Mouse (Mus musculus): ENCODE measurements at regions not wholly inside any gene's neighbourhood (a gene's known extent, or its start where the extent isn't known, plus 50 kb on each side); places are given as distances from the start of the nearest gene placed in this dataset.
"Not testable (repeated sequence)": the region's sequence is repeated elsewhere in the genome, so short reads cannot be mapped to it uniquely, and the experiment has no call there.

DNA sequence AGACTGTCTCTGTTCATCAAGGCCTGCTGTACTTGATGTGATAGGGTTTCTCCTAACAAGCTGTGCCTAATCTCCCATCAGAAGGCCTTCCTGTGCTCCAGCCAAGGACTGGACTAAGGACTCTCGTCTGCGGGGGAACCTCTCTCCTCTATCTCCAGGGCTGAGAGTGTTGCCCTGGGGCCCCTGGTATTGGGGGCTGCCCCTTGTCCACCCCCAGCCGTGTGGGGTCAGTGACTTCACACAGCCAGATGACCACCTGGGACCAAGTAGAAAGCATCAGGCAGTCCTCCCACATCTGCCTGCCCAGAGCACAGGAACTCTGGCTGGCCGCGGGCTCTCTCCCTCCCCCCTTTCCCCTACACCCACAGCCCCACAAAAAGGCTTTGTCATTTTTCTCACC lies 651.5 kb upstream of the Kif2b start:
- H3K9ac ChIP-seq (ENCODE audit: low read length), result no peak overlapping the region
- DNase-seq (ENCODE audit: low spot score) (no peak), ATAC-seq (no peak)
- no peak overlapping the region for H3K4me2 ChIP-seq (ENCODE audit: low read length)
- H3K4me3 ChIP-seq (ENCODE audit: low read depth, low read length), result no peak overlapping the region
- H3K27ac ChIP-seq (ENCODE audit: low read depth, low read length), result no peak overlapping the region
- WGBS, result 75% methylated on average over 5 of the region's 5 CpGs
- H3K4me1 ChIP-seq (ENCODE audit: control insufficient read depth, insufficient read depth, low read length), result no peaks in the 10 kb centered on the region
- H3K27me3 ChIP-seq (replicated peaks; ENCODE audit: control insufficient read depth, insufficient read depth, low read length), result no peaks in the 10 kb centered on the region
- no peaks in the 10 kb centered on the region for H3K36me3 ChIP-seq (ENCODE audit: control insufficient read depth, insufficient read depth, low read length)
- H3K9me3 ChIP-seq (replicated peaks; ENCODE audit: control insufficient read depth, low read length), result no peaks in the 10 kb centered on the region

DNA sequence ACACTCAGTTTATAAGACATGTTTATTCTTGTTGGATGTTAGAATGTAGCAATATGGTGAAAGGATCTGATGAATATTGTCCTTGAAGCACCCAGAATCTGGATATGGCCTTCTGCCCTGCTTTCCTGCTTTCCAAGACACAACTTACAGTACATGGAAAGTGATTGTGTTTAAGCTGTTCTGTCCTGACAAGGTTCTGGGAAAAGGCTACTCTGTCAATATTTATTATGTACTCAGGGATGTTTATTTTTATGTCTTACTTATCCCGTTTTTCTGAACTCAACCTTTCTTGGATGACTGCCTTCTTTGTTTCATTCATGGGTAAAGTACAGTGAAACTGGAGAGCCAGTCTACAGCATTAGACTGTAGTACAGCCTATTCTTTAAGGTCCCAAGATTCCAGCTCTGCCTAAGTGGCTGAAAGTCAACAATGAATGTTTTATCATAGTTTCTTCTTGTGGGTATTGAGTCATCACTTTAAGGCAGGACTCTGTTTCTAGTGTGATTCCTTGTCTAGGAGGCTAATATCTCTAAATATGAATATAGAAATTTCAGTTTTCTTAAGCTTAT lies 631.7 kb upstream of the Kif2b start:
- Histone ChIP-seq H3K27me3 (replicated peaks; ENCODE audit: control insufficient read depth, insufficient read depth, low read length) (no peaks in the 10 kb centered on the region), H3K4me2 (ENCODE audit: low read length) (no peak overlapping the region), H3K4me3 (ENCODE audit: low read depth, low read length) (no peak overlapping the region), H3K36me3 (ENCODE audit: control insufficient read depth, insufficient read depth, low read length) (no peaks in the 10 kb centered on the region), H3K9ac (ENCODE audit: low read length) (no peak overlapping the region), H3K9me3 (replicated peaks; ENCODE audit: control insufficient read depth, low read length) (no peaks in the 10 kb centered on the region), H3K4me1 (ENCODE audit: control insufficient read depth, insufficient read depth, low read length) (no peaks in the 10 kb centered on the region), H3K27ac (ENCODE audit: low read depth, low read length) (no peak overlapping the region)
- DNase-seq (ENCODE audit: low spot score) (no peak), ATAC-seq (no peak)
- 50% methylated on average over 1 of the region's 1 CpGs for WGBS

DNA sequence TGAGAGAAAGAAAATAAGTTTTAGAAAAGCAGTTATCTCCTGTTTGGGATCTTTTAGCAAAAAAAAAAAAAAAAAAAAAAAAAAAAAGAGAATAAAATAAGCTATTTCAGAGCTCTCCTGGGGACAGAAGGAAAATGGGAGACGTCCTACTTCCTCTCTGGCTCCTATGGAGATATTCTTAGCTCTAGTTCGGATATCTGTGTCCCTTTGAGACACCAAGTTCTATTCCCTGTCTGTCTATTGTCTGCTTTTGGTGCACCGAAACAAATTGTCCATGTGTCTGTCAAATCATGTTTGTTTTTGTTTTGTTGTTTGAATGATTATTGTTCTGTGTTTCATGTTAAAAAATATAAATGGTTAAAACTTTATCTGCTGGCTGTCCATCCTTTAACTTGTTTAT lies 601.0 kb upstream of the Kif2b start:
- H3K4me2 ChIP-seq (ENCODE audit: low read length); H3K4me3 ChIP-seq (ENCODE audit: low read depth, low read length); H3K9ac ChIP-seq (ENCODE audit: low read length); ATAC-seq; H3K36me3 ChIP-seq (ENCODE audit: control insufficient read depth, insufficient read depth, low read length); DNase-seq (ENCODE audit: low spot score); H3K27ac ChIP-seq (ENCODE audit: low read depth, low read length); H3K4me1 ChIP-seq (ENCODE audit: control insufficient read depth, insufficient read depth, low read length); H3K9me3 ChIP-seq (replicated peaks; ENCODE audit: control insufficient read depth, low read length); H3K27me3 ChIP-seq (replicated peaks; ENCODE audit: control insufficient read depth, insufficient read depth, low read length): not testable (repeated sequence)
- WGBS, result 78% methylated on average over 3 of the region's 3 CpGs

DNA sequence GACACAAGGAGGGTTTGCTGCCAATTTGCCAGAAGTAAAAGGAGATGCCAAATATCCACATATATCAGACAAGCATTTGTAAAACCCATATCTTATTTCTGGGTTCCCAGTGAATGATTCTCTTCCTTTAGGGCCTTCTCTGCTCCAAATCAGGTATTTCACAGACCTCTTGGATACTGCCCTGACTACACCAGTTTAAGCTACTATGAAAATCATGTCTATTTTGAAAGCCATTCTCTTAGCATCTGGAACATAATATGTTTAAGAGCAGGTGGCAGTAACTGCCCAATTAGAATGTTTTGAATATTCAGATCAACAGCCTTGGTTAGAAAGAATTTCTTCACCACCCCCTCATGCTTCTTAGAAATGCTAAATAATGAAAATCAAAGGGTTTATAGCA lies 575.8 kb upstream of the Kif2b start:
- H3K36me3 ChIP-seq (ENCODE audit: control insufficient read depth, insufficient read depth, low read length), result no peaks in the 10 kb centered on the region
- no peaks in the 10 kb centered on the region for H3K9me3 ChIP-seq (replicated peaks; ENCODE audit: control insufficient read depth, low read length)
- H3K4me3 ChIP-seq (ENCODE audit: low read depth, low read length), result no peak overlapping the region
- no peak overlapping the region for H3K4me2 ChIP-seq (ENCODE audit: low read length)
- H3K27me3 ChIP-seq (replicated peaks; ENCODE audit: control insufficient read depth, insufficient read depth, low read length), result no peaks in the 10 kb centered on the region
- ATAC-seq, result no peak
- DNase-seq (ENCODE audit: low spot score), result peak; percentile 24
- no peak overlapping the region for H3K9ac ChIP-seq (ENCODE audit: low read length)
- no peak overlapping the region for H3K27ac ChIP-seq (ENCODE audit: low read depth, low read length)
- H3K4me1 ChIP-seq (ENCODE audit: control insufficient read depth, insufficient read depth, low read length), result no peaks in the 10 kb centered on the region

DNA sequence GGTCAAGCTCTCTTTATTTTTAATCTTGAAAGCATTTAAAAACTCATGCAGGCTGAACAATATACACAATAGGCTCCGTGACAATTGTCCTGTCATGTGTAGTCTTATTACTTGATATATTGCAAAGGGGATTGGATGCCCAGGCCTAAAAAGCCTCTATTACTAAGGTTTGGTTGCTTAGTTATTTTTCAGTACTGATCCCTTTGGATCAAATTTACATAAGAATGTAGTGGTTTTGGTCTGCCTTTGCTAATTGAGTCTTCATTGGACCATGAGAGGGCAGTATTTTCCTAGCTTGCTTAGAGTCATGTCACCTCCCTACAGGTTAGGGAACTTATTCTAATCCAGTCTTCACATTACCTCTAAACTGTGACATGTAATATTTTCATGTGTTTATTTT lies 558.3 kb upstream of the Kif2b start:
- no peaks in the 10 kb centered on the region for H3K9me3 ChIP-seq (replicated peaks; ENCODE audit: control insufficient read depth, low read length)

DNA sequence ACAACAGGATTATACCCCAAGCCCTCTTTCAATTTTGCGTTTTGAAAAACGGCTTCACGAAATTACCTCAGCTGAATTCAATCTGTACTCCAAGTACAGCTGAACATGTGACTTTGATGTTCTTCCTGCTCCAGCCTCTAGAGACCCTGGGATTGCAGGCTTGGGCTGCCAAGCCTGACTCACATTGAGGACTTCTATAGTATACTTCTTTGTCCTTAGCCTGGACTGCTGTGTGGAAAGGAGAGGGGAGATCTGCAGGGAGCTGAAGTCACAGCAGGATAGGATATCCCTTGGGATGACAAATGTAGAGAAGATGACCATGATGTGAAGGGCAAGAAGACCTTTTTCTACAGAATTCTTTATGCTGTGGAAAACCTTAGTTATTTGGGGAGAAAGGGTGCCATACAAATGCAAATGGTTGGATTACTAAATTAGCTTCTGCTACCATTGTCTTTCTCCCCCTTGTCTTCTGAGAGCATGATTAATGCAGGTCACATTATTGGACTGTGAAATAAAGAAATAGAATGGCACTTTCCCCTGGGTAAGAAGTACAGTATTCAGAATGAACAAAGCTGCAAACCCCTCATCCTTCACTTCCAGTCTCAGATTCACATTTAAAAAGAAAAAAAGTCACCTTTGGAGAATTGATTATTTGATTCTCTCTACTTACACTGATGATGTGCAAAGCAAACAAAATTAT lies 557.7 kb upstream of the Kif2b start:
- Histone ChIP-seq H3K36me3 (ENCODE audit: control insufficient read depth, insufficient read depth, low read length) (no peaks in the 10 kb centered on the region), H3K27me3 (replicated peaks; ENCODE audit: control insufficient read depth, insufficient read depth, low read length) (no peaks in the 10 kb centered on the region), H3K4me2 (ENCODE audit: low read length) (no peak overlapping the region), H3K9me3 (replicated peaks; ENCODE audit: control insufficient read depth, low read length) (no peaks in the 10 kb centered on the region), H3K27ac (ENCODE audit: low read depth, low read length) (peak overlapping the region; percentile 53; the same call in 1 of the 2 replicates), H3K9ac (ENCODE audit: low read length) (no peak overlapping the region), H3K4me1 (ENCODE audit: control insufficient read depth, insufficient read depth, low read length) (no peaks in the 10 kb centered on the region; the same call in 1 of the 2 replicates), H3K4me3 (ENCODE audit: low read depth, low read length) (no peak overlapping the region)
- peak; percentile 82 for ATAC-seq
- peak; percentile 45 for DNase-seq (ENCODE audit: low spot score)
- 16% methylated on average over 3 of the region's 3 CpGs for WGBS

More for the DNA sequence above, 558.3 kb upstream of the Kif2b start:
- Histone ChIP-seq H3K27me3 (replicated peaks; ENCODE audit: control insufficient read depth, insufficient read depth, low read length) (no peaks in the 10 kb centered on the region), H3K36me3 (ENCODE audit: control insufficient read depth, insufficient read depth, low read length) (no peaks in the 10 kb centered on the region), H3K4me1 (ENCODE audit: control insufficient read depth, insufficient read depth, low read length) (no peaks in the 10 kb centered on the region; the same call in 1 of the 2 replicates), H3K4me2 (ENCODE audit: low read length) (no peak overlapping the region), H3K27ac (ENCODE audit: low read depth, low read length) (no peak overlapping the region), H3K9ac (ENCODE audit: low read length) (no peak overlapping the region), H3K4me3 (ENCODE audit: low read depth, low read length) (no peak overlapping the region)
- WGBS, result 30% methylated on average over 1 of the region's 1 CpGs
- ATAC-seq (peak; percentile 69), DNase-seq (ENCODE audit: low spot score) (peak; percentile 67)

DNA sequence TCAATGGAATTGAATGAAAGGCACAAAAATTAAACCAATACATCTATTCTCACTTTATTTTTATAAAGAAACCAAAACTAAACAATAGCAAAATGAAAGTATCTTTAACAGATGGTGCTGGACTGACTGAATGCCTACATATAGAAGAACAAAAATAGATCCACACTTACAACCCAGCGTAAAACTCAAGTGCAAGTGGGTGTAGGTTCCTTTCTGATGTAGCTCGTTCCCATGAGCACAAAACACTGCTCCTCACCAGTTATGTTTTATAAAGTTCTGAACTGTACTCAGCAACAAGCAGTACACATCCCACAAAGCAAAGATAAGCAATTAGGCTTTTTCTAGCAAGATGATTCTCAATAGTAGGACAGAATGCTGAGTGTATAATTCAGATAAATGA lies 507.4 kb upstream of the Kif2b start:
- Histone ChIP-seq H3K36me3 (ENCODE audit: control insufficient read depth, insufficient read depth, low read length) (no peaks in the 10 kb centered on the region), H3K4me3 (ENCODE audit: low read depth, low read length) (no peak overlapping the region), H3K27me3 (replicated peaks; ENCODE audit: control insufficient read depth, insufficient read depth, low read length) (no peaks in the 10 kb centered on the region), H3K4me2 (ENCODE audit: low read length) (no peak overlapping the region), H3K4me1 (ENCODE audit: control insufficient read depth, insufficient read depth, low read length) (no peaks in the 10 kb centered on the region), H3K27ac (ENCODE audit: low read depth, low read length) (no peak overlapping the region), H3K9ac (ENCODE audit: low read length) (no peak overlapping the region), H3K9me3 (replicated peaks; ENCODE audit: control insufficient read depth, low read length) (no peaks in the 10 kb centered on the region)
- WGBS, result 77% methylated on average over 2 of the region's 2 CpGs
- ATAC-seq (no peak), DNase-seq (ENCODE audit: low spot score) (no peak)

DNA sequence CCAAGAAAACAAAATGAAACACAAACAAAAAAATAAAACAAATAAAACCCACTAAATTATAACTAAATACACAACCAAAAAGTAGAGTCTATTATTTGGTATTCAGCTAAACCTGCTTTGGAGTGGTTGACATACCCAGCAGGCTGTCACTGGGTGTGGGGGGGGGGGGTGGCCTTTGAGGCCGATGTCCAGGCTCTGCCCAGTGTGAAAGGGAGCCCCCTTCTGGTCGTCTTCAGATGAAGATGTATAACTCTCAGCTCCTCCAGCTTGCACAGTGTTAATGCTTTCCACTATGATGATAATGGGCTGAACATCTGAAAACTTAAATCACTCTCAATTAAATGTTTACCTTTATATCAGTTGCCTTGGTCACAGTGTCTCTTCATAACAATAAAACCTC lies 464.3 kb upstream of the Kif2b start:
- DNase-seq (ENCODE audit: low spot score), result no peak
- Histone ChIP-seq H3K9ac (ENCODE audit: low read length) (no peak overlapping the region), H3K4me3 (ENCODE audit: low read depth, low read length) (no peak overlapping the region), H3K27me3 (replicated peaks; ENCODE audit: control insufficient read depth, insufficient read depth, low read length) (no peaks in the 10 kb centered on the region), H3K4me2 (ENCODE audit: low read length) (no peak overlapping the region), H3K9me3 (replicated peaks; ENCODE audit: control insufficient read depth, low read length) (no peaks in the 10 kb centered on the region), H3K4me1 (ENCODE audit: control insufficient read depth, insufficient read depth, low read length) (no peaks in the 10 kb centered on the region), H3K36me3 (ENCODE audit: control insufficient read depth, insufficient read depth, low read length) (no peaks in the 10 kb centered on the region), H3K27ac (ENCODE audit: low read depth, low read length) (no peak overlapping the region)
- WGBS, result 6% methylated on average over 2 of the region's 2 CpGs
- ATAC-seq, result no peak

DNA sequence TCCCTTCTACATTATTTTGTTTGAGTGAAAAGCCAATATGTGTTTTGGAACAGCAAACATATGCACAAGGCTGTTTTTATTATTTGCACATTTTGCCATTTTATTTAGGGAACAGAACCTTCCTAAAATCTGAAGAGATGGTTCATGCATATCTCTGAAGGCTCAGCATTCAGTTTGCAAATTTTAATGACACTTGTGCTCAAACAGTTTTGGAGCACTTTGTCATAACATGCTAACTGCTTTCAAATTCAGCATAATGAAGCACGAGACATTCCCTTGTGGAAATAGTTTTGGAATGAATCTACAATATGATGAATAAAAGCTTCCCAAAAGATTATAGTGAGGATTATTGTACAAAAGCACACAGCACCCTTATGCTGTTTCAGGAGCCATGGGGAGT lies 462.8 kb upstream of the Kif2b start:
- Histone ChIP-seq H3K9ac (ENCODE audit: low read length) (no peak overlapping the region), H3K4me2 (ENCODE audit: low read length) (no peak overlapping the region), H3K4me3 (ENCODE audit: low read depth, low read length) (no peak overlapping the region), H3K27ac (ENCODE audit: low read depth, low read length) (no peak overlapping the region), H3K9me3 (replicated peaks; ENCODE audit: control insufficient read depth, low read length) (no peaks in the 10 kb centered on the region), H3K36me3 (ENCODE audit: control insufficient read depth, insufficient read depth, low read length) (no peaks in the 10 kb centered on the region), H3K4me1 (ENCODE audit: control insufficient read depth, insufficient read depth, low read length) (no peaks in the 10 kb centered on the region), H3K27me3 (replicated peaks; ENCODE audit: control insufficient read depth, insufficient read depth, low read length) (no peaks in the 10 kb centered on the region)
- 69% methylated on average over 1 of the region's 1 CpGs for WGBS
- peak; percentile 44 for DNase-seq (ENCODE audit: low spot score)
- no peak for ATAC-seq

Measured in forebrain, embryonic 14.5 days (tissue).